Mouse (Mus musculus): ENCODE data around the gene Kiss1r. TPM values are rescaled to one million over a fixed set of nuclear protein-coding genes. Genes with fewer than 3 reads are reported as not detected.

The Kiss1r gene
- polyA plus RNA-seq, 1 experiment from 2014 or later = 0.51 TPM

DNA sequence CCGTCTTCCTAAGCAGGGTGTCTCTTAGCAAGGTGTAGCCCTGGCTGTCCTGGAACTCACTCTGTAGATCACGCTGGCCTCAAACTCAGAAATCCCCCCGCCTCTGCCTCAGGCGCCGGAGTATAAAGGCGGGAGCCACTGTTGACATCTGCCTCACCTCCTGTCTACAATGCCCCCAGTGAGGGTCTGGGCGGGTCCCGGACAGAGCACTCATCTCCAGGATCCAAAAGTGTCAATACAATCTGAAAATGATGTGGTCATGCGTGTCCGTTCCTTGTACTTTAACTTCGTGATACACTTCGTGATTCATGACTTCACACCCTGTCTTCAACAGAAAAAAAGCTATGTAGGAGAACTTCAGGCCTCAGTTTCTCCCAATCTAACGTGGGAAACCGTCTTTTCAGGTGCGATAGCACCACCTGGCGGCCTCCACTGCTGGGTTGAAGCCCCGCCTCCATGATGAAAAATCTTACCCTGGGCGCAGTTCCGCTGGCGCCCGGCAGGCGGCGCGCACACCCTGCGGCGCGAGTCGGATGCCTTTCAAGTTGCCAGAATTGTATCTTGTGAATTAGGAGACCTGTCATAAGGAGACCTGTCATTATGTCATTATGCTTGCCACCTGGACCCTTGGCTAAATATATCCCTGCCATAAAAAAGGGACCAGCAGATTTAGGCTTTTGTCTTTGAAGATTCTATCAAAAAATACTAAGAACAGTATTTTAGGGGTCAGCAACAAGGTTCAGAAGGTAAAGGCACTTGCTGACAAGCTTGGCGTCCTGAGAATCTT lies 8.4 kb downstream of the Kiss1r start:
- ATAC-seq (replicated peaks; ENCODE audit: low FRiP score, low TSS enrichment, low read depth) (no peak), DNase-seq (ENCODE audit: low spot score) (peak; percentile 96)
- Histone ChIP-seq H3K27ac (ENCODE audit: low read depth) (no peak overlapping the region), H3K36me3 (ENCODE audit: control insufficient read depth, insufficient read depth, low read length) (no peaks in the 10 kb centered on the region), H3K27me3 (replicated peaks; ENCODE audit: control insufficient read depth, insufficient read depth, low read length) (peaks cover 29% of the 10 kb centered on the region), H3K4me3 (ENCODE audit: low read depth, low read length) (no peak overlapping the region; the same call in 1 of the 2 replicates), H3K4me2 (ENCODE audit: low read length) (peak overlapping the region; percentile 88), H3K9me3 (ENCODE audit: control insufficient read depth, low read length) (no peaks in the 10 kb centered on the region), H3K4me1 (replicated peaks; ENCODE audit: control insufficient read depth, insufficient read depth, low read length) (peaks cover 27% of the 10 kb centered on the region), H3K9ac (ENCODE audit: low read length) (no peak overlapping the region)
- 12% methylated on average over 29 of the region's 29 CpGs for WGBS

DNA sequence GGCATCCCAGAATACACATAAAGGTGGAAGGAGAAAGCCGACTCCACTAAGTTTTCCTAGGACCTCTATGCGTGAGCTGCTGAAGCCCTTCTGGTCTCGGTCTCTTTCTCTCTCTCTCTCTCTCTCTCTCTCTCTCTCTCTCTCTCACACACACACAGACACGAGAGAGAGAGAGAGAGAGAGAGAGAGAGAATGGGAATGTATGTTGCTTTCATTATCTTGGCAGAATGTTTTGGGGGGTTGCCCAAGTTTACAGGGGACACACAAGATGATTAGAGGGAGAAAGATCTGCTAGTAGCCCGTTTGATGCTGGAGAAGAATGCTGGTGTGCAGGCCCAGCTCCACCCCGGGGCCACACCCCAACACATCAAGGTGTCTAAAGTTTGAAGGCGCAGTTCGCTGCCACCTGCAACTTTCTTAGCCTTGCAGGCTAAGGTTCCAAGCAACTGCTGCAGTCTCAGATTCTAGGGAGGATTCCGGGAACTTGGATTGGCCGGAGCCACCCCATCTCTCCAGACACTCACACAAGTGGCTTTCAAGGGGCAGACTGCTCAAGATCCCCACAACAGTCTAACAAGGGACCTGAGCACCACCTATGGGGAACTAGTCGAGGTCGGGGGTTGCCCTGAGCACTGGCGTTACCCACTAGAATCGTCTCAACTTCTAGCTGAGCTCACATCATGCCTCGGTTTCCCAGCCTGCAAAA lies 9.2 kb downstream of the Kiss1r start:
- Histone ChIP-seq H3K4me1 (replicated peaks; ENCODE audit: control insufficient read depth, insufficient read depth, low read length) (peaks cover 27% of the 10 kb centered on the region), H3K27ac (ENCODE audit: low read depth) (peak overlapping the region; percentile 80; the same call in 1 of the 2 replicates), H3K27me3 (replicated peaks; ENCODE audit: control insufficient read depth, insufficient read depth, low read length) (peaks cover 22% of the 10 kb centered on the region), H3K36me3 (ENCODE audit: control insufficient read depth, insufficient read depth, low read length) (peaks cover 5% of the 10 kb centered on the region; the same call in 1 of the 2 replicates), H3K9ac (ENCODE audit: low read length) (peak overlapping the region; percentile 76), H3K9me3 (ENCODE audit: control insufficient read depth, low read length) (no peaks in the 10 kb centered on the region), H3K4me2 (ENCODE audit: low read length) (peak overlapping the region; percentile 88), H3K4me3 (ENCODE audit: low read depth, low read length) (peak overlapping the region; percentile 58)
- 5% methylated on average over 15 of the region's 15 CpGs for WGBS
- peak; percentile 69 for DNase-seq (ENCODE audit: low spot score)
- ATAC-seq (replicated peaks; ENCODE audit: low FRiP score, low TSS enrichment, low read depth) = no peak

DNA sequence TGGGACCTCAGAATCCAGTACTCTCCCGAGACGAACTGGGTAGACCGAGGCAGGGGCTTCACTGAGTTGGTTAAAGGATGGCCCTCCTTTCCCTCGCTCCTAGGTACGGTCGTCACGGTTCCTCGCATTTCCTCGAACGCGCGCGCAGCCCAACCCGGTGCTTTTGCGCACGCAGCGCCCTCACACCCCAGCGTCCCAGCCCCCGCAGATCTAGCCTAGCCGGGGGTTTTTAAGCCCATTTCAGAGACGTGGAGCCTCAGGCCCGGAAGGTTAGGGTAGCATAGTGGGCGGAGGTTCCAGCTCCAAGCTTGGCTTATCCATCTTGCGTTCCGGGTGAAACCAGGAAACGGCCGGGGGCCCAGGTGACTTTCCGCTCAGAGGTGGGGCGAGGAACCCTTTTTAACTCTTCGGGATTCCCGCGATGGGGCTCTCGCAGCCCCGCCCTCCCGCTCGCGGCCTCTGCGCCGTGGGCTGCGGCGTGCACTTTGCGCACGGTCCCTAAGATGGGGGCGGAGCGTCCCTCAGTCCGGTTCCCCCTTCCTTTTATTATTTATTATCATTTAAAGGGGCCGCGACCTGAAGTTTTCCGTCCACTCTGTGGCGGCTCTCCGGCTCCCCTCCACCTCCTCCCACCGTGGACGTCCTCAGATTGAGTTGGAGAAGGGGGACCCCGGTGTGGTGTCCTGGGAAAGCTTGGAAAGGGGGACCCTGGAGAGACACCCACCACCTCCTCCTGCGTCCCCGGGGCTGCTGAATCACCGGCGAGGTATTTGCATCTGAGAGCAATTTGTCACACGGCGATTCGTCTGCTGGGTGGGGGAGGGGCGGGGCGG lies 9.9 kb downstream of the Kiss1r start, which contains the start of gene Arid3a:
Gene Arid3a (plus strand): TSS at position 553 of the 833 bp plus-strand sequence.
- H3K9me3 ChIP-seq (ENCODE audit: control insufficient read depth, low read length) = no peaks in the 10 kb centered on the region
- under 1% methylated on average over 63 of the region's 63 CpGs for WGBS
- peaks cover 22% of the 10 kb centered on the region for H3K4me1 ChIP-seq (replicated peaks; ENCODE audit: control insufficient read depth, insufficient read depth, low read length)
- peak within 1 kb of the TSS; percentile 88 for H3K4me2 ChIP-seq (ENCODE audit: low read length)
- DNase-seq (ENCODE audit: low spot score) (peak; percentile 95), ATAC-seq (replicated peaks; ENCODE audit: low FRiP score, low TSS enrichment, low read depth) (peak; percentile 83)
- H3K4me3 ChIP-seq (ENCODE audit: low read depth, low read length) = peak within 1 kb of the TSS; percentile 58
- H3K27me3 ChIP-seq (replicated peaks; ENCODE audit: control insufficient read depth, insufficient read depth, low read length) = peaks cover 14% of the 10 kb centered on the region
- H3K36me3 ChIP-seq (ENCODE audit: control insufficient read depth, insufficient read depth, low read length) = peaks cover 12% of the 10 kb centered on the region
- H3K27ac ChIP-seq (ENCODE audit: low read depth) = peak within 1 kb of the TSS; percentile 80
- H3K9ac ChIP-seq (ENCODE audit: low read length) = peak within 1 kb of the TSS; percentile 76

DNA sequence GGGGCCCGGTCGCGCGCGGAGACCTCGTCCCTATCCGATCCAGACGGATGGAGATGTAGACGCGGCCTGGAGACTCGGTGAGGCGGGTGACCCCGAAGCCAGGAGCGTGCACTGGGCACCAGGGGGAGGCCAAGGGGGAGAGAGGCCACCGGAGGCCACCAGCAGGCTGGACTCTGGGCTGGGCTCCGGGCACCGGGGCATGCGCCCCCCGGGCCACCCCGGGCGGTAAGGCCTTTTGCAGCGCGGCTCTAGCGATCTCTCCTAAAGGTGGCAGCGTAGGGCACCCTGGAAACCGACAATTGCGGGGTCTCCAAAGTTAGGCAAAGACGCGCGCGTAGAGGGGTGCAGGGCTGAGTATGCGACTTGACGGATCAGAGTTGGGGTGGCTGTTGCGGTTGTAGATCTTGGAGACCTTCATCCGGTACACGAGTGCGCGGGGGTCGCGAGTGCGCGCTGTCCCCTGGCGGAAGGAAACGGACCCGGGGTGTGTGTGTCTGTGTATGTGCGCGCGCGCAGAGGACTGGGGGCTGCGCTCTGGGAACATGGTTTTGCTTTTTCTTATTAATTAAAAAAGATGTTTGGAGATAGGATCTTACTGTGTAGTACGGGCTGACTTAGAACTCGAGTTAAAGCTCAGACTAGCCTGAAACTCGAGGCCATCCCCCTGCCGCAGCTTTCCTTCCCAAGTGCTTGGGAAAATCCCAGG lies 10.7 kb downstream of the Kiss1r start:
- peak; percentile 87 for DNase-seq (ENCODE audit: low spot score)
- peak overlapping the region; percentile 80 for H3K27ac ChIP-seq (ENCODE audit: low read depth)
- peaks cover 19% of the 10 kb centered on the region for H3K36me3 ChIP-seq (ENCODE audit: control insufficient read depth, insufficient read depth, low read length)
- peak overlapping the region; percentile 58 for H3K4me3 ChIP-seq (ENCODE audit: low read depth, low read length)
- peak; percentile 21; the same call in 1 of the 2 replicates for ATAC-seq (replicated peaks; ENCODE audit: low FRiP score, low TSS enrichment, low read depth)
- peaks cover 7% of the 10 kb centered on the region; the same call in 1 of the 2 replicates for H3K27me3 ChIP-seq (replicated peaks; ENCODE audit: control insufficient read depth, insufficient read depth, low read length)
- peak overlapping the region; percentile 88 for H3K4me2 ChIP-seq (ENCODE audit: low read length)
- peak overlapping the region; percentile 76 for H3K9ac ChIP-seq (ENCODE audit: low read length)
- no peaks in the 10 kb centered on the region for H3K9me3 ChIP-seq (ENCODE audit: control insufficient read depth, low read length)
- H3K4me1 ChIP-seq (replicated peaks; ENCODE audit: control insufficient read depth, insufficient read depth, low read length) = peaks cover 27% of the 10 kb centered on the region
- 1% methylated on average over 53 of the region's 54 CpGs for whole genome bisulfite sequencing

DNA sequence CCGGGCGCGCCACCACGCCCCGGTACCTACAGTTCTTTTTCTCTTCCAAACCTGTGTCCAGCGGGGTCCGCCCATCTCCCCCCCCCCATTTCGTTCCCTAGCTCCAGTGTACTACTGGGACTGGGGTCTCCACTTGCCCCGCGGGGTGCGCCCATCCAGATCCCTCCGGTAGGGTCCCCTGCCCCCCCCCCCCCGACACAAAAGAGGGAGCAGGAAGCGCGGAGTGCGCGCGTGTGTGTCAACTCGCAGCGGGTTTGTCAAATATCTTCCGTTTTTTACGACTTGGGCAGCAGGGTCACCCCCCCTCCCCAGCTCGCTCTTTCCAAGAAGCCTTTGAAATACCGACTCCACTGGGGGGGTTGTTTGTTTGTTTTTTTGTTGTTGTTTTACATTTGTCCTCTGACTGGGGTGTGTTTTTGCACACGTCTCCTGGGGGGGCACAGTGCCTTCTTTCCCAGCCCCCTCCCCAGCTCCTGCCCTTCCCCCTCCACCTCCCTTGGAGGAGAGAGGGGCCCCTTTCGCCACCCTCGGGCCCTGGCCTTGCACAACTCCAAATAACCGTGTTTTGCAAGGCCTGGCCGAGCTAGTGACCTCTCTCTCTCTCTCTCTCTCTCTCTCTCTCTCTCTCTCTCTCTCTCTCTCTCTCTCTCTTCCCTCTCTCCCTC lies 11.4 kb downstream of the Kiss1r start:
- Histone ChIP-seq H3K9ac (ENCODE audit: low read length) (peak overlapping the region; percentile 76), H3K36me3 (ENCODE audit: control insufficient read depth, insufficient read depth, low read length) (peaks cover 23% of the 10 kb centered on the region), H3K27ac (ENCODE audit: low read depth) (peak overlapping the region; percentile 80), H3K27me3 (replicated peaks; ENCODE audit: control insufficient read depth, insufficient read depth, low read length) (no peaks in the 10 kb centered on the region; the same call in 1 of the 2 replicates), H3K4me1 (replicated peaks; ENCODE audit: control insufficient read depth, insufficient read depth, low read length) (peaks cover 32% of the 10 kb centered on the region), H3K9me3 (ENCODE audit: control insufficient read depth, low read length) (no peaks in the 10 kb centered on the region), H3K4me3 (ENCODE audit: low read depth, low read length) (peak overlapping the region; percentile 58), H3K4me2 (ENCODE audit: low read length) (peak overlapping the region; percentile 88)
- peak; percentile 79 for DNase-seq (ENCODE audit: low spot score)
- WGBS = under 1% methylated on average over 29 of the region's 29 CpGs
- ATAC-seq (replicated peaks; ENCODE audit: low FRiP score, low TSS enrichment, low read depth) = no peak

DNA sequence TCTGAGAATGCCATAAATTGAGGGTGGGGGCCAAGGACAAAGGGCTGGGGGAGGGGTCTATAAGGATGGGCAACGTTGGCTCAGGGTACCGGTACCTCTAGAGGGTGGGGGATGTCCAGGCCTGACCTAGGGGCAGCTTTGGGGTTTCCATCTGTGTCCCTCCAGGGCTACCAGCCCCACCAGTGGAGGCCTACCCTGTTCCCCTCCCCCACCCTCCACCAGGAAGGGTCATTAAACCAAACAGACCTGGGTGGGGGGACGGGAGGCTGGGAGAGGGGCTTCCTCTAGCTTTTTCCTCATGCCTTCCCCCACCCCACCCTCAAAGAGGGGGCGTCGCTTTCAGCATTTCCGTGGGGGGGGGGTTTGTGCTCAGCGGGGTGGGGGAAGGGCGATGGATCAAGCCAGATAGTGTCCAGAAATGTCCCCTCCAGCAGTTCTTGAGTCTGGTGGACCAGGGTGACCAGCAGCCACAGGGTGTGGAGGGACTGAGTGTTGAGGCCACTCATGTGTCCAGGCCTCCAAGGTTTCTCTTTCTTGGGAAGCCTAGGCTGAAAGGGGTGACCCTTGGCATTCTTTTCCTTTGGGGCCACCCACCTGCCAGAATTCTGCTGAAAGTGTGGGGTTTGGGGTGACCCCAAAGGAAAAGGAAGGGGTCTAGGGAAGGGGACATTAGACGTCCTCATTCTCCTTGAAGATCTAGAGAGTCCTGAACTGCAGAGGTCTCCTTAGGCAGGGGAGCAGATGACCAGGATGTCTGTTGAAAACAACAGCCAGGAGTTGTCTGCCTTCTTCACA lies 12.3 kb downstream of the Kiss1r start:
- H3K9ac ChIP-seq (ENCODE audit: low read length) = peak overlapping the region; percentile 46; the same call in 1 of the 2 replicates
- peak; percentile 55 for DNase-seq (ENCODE audit: low spot score)

More for the DNA sequence above, 12.3 kb downstream of the Kiss1r start:
- no peak for ATAC-seq (replicated peaks; ENCODE audit: low FRiP score, low TSS enrichment, low read depth)
- peaks cover 33% of the 10 kb centered on the region for H3K4me1 ChIP-seq (replicated peaks; ENCODE audit: control insufficient read depth, insufficient read depth, low read length)
- peak overlapping the region; percentile 58 for H3K4me3 ChIP-seq (ENCODE audit: low read depth, low read length)
- H3K27me3 ChIP-seq (replicated peaks; ENCODE audit: control insufficient read depth, insufficient read depth, low read length) = no peaks in the 10 kb centered on the region
- H3K27ac ChIP-seq (ENCODE audit: low read depth) = peak overlapping the region; percentile 54; the same call in 1 of the 2 replicates
- WGBS = 15% methylated on average over 9 of the region's 9 CpGs
- no peaks in the 10 kb centered on the region for H3K9me3 ChIP-seq (ENCODE audit: control insufficient read depth, low read length)
- peak overlapping the region; percentile 88 for H3K4me2 ChIP-seq (ENCODE audit: low read length)
- peaks cover 30% of the 10 kb centered on the region for H3K36me3 ChIP-seq (ENCODE audit: control insufficient read depth, insufficient read depth, low read length)

All from intestine, embryonic 14.5 days (tissue).